Mouse (Mus musculus) neutrophil, adult 5-6 weeks (primary cell): ENCODE results near the gene Sgms2. TPM values are rescaled to one million over a fixed set of nuclear protein-coding genes. Genes with fewer than 3 reads are reported as not detected.
A peak's percentile ranks its signal among the peaks of the same experiment; 100 is the strongest.
"Not testable (repeated sequence)": the region's sequence is repeated elsewhere in the genome, so short reads cannot be mapped to it uniquely, and the experiment has no call there.

Experiments used
- ATAC-seq: fragments of 151-379, 151-347 bp; 2 replicates; pipeline ENCODE4 v1.8.0; 2017; ENCODE audit warnings: mild to moderate bottlenecking, moderate TSS enrichment; ENCODE audit not compliant: insufficient number of reproducible peaks, poor library complexity, low FRiP score, severe bottlenecking; ENCODE audit errors: extremely low read depth
- total RNA-seq: library from RNA; stranded (forward); fragments of 200-1000 nt; gene quantifications from 2 replicates; pipeline ENCODE4 v1.2.3, GENCODE M21; 2017

Sgms2 gene
- total RNA-seq, 1 experiment from 2014 or later = 60.1 TPM

DNA sequence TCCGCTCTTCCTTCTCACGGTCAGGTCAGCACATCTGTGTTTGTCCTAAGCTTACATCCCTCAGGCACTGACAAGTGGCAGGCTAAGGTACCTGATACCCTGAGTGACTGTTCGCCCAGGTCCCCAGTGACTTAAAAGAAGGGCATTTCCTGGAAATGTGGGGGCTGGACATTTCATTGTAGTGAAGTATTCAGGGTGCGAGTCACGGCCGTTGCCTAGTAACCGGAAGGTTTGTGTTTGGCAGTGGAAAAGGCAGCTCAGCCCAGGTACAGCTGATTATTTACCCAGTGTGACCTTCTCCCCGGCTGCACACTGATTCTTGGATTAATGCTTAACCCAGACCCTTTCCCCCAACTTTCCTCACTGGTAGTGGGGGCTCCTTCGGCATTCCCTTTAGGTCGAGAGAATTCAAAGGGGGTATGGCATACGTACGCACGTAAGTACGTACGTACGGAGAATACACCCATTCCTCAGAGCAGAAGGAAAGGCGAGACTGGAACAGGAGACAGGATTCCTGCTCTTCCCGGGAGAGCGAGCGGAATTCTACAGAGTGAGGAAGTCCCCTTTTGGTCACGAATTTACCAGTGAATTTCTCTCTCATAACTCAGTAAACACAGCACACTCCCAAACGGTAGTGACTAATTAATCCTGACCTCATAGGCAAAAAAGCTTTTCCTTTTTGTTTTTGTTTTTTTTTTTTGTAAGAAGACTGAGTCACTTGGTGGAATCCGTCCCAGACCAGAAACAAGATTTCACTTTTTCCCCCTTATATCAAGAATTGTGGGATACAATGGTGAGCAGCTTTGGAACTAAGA is 126.4 kb downstream of the Sgms2 start:
- ATAC-seq = no peak

DNA sequence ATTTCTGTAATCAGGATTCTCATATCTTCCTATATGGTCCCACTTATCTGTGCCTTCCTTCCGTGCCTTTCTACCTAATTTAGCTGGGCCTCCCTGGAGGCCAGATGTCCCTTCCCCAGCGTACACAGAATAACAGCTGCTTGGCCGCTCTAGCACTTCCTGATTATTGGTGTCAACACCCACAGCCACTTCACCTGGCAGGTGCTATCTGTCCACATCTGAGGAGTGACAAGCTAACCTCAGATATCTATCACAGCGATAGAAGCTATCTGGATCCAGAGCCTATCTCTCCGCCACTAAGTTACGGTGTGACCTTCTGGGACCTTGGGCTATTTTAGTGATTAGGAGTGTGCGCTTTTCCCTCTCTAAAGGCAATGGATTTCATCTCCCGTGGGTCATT is 127.0 kb downstream of the Sgms2 start:
- ATAC-seq = no peak

DNA sequence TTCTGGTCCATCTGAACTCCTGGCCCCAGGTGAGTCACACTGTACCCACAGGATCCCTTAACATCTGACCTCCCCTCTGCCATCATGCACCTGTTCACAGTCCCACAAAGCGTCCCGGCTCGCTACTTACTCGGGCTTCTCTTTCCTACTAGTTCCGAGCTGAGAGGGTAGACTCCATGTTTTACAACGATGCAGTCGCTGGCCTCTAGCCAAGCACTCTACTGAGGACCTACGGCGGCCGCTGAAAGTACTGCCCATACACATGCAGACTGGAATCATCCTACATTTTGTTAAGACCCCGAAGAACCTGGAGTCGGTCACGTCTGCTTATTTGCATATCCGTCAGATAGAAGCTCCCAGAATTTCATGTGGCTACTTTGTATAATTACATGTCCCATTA is 127.6 kb downstream of the Sgms2 start:
- no peak for ATAC-seq

DNA sequence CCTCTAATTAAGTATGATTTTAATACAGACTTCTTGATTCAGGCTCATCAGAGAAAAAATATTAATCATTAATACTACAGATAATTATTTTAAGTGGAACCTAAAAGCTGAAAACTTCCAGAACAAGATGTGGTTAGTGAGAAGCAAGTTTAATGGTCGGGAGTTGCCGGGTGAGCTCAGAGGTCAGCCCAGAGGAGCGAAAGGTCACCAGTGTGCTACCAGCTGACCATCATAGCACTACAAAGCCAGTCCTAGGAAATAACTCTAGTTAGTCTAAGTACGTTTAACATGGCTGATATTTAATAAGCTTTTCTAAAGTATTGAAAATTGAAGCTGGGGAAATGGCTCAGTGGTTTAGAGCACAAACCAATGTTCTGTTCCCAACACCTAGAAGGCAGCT is 129.3 kb downstream of the Sgms2 start:
- ATAC-seq = no peak

DNA sequence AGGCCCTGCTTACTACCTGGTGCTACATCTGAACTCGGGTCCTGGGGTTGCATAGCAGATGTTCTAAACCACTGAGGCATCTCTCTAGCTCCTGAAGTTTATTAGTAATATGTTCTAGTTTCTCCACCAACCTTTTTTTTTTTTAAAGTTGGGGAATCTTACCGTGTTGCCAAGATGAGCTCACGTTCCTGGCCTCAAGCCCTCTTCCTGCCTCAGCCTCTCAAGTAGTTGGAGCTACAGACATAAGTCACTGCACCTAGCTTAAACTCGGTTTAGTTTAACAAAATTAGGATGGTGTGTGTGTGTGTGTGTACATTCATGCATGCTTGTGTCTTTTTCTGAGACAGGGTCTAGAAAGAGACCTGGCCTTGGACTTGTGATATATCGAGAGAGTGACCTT is 132.2 kb downstream of the Sgms2 start:
- ATAC-seq = no peak

DNA sequence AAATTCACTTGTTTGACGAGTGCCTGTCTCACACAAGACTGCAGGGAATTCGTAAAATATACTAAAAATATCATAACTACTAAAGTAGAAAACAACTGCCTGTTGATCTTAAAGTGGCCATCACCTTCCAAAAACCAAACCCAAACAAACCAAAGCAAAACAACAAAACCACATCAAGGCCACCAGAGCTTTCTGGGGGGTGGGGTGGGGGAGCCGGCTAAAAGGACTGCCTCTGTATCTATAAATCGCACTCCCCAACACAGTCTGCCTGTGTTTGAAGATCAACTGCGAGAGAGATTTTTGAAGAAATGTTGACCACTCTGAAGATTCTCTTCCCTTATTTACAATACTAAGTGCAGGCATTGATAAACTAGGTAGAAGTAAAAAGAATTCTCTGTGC is 133.0 kb downstream of the Sgms2 start:
- no peak for ATAC-seq

DNA sequence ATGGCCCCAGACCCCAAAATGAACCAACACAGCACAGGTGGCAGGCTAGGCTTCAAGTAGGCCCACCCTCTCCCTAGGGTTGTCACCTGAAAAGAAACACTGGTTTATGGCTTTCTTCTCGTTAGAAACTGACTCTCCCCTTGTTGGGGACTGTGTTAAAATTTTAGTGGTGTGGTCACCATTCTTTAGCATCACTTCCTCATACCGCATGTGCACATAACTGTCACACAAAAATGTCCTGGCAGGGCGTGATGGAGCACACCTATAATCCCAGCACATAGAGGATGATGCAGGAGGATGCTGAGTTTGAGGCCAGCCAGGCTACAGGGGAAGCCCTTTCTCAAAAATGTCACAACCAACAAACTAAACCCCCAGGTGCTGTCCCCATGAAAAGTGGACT is 133.6 kb downstream of the Sgms2 start:
- ATAC-seq = 0 out of 2 replicates have a peak, but pooled peaks have one; percentile 24

DNA sequence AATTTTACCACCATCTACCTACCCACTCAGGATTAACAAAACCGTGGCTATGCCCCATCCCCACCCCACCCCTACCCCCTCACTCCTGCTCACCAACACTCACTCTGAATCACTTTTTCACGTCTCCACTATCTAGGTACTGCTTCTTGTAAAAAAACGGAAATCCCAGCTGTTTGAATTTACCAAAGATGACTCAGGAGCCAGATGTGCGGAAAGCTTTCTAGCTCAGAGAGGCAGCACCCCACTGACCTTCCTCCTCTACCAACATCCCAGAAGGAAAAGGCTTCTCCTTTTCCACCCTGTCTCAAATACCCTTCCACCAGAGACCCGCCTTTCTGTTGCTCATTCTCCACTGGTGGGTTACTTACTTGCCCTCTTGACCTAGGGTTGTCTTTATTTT is 135.2 kb downstream of the Sgms2 start:
- ATAC-seq = no peak

DNA sequence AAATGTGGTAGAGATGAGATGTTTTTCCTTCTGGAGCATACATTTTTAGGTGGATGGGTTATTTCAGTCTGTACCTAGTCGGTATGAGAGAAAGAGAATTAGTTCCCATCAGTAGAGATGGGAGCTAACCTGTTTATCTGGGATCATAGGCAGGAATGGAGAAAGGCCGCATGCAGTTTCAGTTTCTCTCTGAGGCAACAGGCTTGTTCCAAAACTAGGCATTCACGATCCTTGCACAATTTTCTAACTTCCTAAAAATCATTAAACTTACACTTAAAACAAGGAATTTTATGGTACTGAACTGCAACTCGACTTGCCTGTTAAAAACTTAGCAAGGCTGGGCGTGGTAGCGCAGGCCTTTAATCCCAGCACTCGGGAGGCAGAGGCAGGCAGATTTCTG is 140.7 kb downstream of the Sgms2 start:
- no peak for ATAC-seq

DNA sequence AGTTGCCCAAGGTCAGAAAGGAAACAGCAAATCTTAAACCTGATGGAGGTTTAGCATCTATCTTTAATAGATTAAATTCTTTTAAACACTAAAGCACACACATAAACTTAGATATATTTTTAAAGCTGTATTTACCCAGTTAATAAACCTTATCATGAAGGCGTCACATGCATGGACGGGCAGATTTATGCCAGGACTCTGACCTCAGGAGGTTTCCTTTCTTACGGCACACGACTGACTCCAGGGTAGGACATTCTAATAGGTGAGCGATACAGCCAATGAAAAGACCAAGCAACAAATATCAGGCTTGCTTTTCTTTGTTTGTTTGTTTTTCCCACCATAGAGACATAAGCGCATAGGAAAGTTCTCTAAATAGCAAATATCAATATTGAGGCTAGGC is 142.2 kb downstream of the Sgms2 start:
- ATAC-seq = no peak

DNA sequence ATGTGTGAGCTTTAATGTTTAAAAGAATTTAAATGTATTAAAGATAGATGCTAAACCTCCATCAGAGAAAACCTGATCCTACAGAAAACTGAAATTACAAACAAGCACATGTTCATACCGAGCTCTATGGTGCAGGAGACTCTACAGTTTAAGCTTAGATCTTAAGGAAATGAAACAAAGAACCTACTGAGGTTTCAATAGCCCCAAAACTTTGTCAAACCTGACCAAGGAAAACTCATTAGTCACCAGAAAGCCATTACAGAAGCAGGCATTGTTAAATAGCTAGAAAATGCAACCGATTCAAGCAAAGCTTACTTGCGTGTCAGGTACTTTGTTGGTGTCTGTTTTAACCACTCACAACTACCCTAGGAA is 142.6 kb downstream of the Sgms2 start:
- no peak for ATAC-seq

DNA sequence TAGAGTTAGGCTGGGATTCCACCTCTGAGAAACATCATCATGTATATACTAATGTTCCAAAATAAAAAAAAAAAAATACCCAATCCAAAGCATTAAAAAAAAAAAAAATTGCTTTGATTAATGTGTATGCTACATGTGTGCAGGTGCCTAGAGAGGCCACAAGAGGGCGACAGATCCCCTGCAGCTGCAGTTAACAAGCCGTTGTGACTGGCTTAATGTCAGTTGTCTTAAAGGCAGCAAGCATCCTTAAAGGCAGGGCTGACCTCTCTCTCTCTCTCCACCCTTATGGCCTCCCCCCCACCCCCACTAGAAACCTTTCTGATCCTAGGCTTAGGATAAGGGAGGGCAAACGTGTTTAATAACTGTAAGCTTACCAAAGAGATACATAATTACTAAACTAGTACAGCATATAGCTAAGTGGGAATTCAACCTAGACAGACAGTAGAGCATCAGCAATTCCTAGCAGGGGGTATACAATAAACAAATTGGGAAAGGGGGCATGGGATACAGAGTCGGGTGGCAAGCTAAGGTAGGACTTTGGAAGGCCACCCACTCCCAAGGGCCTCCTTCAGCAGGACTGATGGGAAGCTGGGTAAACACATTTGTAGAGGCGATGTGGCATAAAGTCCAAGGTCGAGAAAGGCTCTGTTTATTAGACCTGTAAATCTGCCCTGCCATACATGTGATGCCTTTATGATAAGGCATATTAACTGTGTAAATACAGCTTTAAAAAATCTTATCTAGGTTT is 143.2 kb downstream of the Sgms2 start:
- peak; percentile 74 for ATAC-seq

DNA sequence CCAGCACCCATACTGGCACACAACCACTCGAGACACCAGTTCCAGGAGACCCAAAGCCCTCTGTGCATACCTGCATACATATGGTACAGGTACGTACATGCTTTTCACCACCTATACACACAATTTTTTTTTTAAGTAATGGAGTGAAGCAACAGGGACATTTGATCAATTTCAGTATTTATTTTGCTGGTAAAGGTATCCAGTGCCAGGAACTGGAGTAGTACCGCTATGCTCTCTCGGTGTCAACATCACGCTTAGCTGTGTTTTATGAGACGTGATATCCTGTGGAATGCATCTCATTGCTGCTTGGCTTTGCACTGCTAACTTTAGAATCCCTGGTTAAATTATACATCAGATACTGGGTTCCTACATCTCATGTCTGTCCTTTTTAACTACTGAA is 145.3 kb downstream of the Sgms2 start:
- no peak for ATAC-seq

DNA sequence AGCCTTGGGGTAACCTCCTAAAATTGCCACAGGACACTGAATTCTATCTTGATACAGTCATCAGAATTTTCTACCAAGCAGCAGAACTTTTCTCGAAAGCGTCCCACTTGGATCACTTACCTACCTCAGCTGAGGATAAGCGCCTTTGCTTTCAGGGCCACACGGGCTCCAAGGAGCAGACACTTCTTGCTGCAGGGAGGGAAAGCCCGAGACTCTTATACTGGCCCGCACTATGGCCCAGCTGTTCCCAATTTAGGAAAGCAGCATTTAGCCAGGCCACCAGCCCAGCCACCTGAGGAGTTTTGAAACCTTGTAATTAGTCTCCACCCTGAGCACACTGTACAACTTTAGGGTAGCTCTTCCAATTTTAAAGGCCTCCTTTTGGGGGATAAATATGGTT is 147.9 kb downstream of the Sgms2 start:
- no peak for ATAC-seq

DNA sequence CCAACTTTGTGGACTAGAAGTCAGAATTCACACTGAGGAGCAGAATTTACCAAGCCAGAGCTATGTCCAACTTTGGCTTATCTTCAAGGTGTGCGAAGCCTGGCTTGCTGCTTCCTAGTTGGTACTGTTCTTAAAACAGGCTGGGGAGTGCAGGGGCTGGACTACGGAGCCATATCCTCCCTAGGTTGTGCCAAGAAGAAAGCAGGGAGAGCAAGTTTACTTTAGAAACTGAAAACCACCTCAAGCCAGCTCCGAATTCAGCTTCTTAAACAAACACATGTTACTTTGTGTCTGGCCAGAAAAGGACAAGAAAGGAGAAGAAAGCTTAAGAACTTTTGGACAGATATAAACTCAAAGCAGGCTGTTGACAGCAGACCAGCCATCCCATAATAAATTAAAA is 150.3 kb downstream of the Sgms2 start:
- no peak for ATAC-seq

DNA sequence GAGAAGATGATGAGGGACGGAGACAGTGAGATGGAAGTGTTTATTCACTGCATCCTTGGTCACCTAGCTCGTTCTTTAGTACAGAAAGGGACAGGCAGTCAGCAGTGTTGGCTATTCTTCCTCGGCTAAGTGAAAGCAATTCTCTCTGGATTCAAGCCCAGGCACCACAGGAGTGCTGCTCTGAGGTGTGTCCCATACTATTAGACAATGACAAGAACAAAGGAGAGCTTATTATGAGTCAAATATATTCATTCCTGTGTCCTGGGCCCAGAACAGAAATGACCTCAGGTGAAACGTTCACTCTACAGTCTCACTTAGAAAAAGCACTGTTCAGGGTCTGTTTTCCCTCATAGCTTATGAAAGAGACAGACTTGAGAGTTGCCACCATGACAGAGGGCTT is 151.9 kb downstream of the Sgms2 start:
- no peak for ATAC-seq

DNA sequence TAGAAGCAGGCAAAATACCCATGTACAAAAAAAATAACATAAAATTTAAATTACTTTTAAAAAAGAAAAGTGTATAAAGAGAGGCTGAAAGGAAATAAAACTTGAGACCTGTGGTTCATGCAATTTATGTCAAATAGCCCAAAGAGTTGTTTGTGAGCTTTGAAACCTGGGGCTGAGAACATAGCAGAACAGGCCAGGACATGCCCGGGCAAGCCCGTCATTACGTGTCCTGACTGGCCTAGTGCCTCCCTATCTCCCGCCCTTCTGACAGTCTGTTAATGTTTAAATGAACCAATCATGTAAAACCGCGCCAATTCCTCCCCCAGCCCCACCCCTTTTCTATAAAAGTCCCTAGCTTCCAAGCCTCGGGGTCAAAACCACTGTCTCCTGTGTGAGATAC is 153.5 kb downstream of the Sgms2 start:
- not testable (repeated sequence) for ATAC-seq

DNA sequence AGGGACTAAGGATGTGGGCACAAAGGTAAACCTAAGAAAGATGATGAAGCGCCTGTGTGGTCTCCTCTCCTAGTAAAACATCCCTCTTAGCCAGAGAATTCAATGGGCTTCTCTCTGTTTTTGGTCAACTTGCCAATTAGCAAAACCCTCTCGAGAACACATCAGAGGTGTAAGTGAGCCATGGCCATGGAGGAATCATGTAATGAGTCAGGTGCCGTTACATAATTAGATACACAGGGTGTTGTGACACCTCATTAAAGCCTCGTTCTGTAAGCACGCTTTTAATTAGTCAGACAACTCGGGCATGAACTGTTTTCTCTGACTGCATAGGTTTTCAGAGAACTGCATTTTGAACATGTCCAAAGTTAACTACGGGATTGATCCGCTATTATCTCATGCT is 154.6 kb downstream of the Sgms2 start:
- no peak for ATAC-seq

DNA sequence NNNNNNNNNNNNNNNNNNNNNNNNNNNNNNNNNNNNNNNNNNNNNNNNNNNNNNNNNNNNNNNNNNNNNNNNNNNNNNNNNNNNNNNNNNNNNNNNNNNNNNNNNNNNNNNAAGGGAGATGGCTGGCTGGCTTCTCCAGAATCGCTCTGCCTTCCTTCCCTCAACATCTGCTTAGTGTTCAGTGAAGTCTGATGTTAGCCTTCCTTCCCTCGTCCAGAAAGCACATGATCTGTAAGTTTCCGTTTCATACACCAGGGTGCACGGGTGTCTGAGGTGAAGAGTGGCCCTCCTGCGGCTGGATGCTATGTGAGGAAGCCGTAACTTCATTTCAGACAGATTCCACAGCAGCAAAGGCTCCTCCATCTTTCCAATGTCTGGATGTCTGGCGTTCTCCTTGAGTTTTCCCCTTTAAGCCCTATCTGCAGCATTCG is 156.1 kb downstream of the Sgms2 start:
- ATAC-seq = no peak; the same call in 1 of the 2 replicates

DNA sequence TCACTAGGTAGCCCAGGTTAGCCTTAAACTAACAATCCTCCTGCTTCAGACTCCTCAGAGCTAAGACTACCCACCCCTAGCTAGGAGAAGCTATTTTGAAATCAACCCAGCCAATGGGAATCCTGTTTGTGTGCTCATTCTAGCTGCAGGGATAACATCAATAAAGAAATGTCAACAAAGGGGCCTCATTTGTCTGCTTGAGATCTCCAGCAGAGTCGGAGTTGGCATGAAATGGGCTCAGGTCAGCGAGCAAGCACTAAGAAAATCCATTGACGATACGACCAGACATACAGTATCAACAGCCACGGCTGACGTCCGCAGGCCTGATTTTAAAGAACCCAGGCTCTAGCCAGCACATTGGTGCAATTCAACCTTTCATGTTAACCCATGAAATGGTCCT is 164.0 kb downstream of the Sgms2 start:
- ATAC-seq = no peak
